Mouse (Mus musculus) brain, embryonic 14.5 days (tissue): ENCODE data around the gene Mki67.

ENCODE experiments used
- CTCF ChIP-seq: fragments of 200-500 bp; IDR thresholded peaks from 2 replicates; pipeline ENCODE4 v1.5.1; 2012; ENCODE audit warnings: inconsistent platforms, mild to moderate bottlenecking, moderate library complexity, borderline replicate concordance; ENCODE audit not compliant: insufficient read depth, insufficient read length; ENCODE audit errors: extremely low read depth
- POLR2A ChIP-seq: fragments of 200-500 bp; IDR thresholded peaks from 2 replicates; pipeline ENCODE4 v1.6.1; 2012; ENCODE audit warnings: mild to moderate bottlenecking, inconsistent platforms, borderline replicate concordance; ENCODE audit not compliant: poor library complexity, insufficient read depth, insufficient read length, severe bottlenecking; ENCODE audit errors: extremely low read depth

GRCm38 (mm10) chr7:135703600-135704148 lies 12.5 kb downstream of the Mki67 start:
- TF ChIP-seq CTCF (no peak), POLR2A (no peak)
